Mouse (Mus musculus) cerebellum, adult 9-10 months (tissue): ENCODE measurements at regions not wholly inside any gene's neighbourhood (a gene's known extent, or its start where the extent isn't known, plus 50 kb on each side); places are given as distances from the start of the nearest gene placed in this dataset.

Experiments used
- DNase-seq: peaks from one replicate; pipeline ENCODE4 v3.0.0; 2022

GRCm38 (mm10) chr7:117127728-117128127 is 253.1 kb upstream of the Xylt1 start:
- DNase-seq, result no peak

GRCm38 (mm10) chr7:117134869-117135268 is 245.9 kb upstream of the Xylt1 start:
- no peak for DNase-seq

GRCm38 (mm10) chr7:117138681-117139080 is 242.1 kb upstream of the Xylt1 start:
- DNase-seq, result no peak

GRCm38 (mm10) chr7:117139245-117139970 is 241.4 kb upstream of the Xylt1 start:
- peak; percentile 6 for DNase-seq

- no peak for DNase-seq
Measured at GRCm38 (mm10) chr7:117139971-117140247, 240.9 kb upstream of the Xylt1 start.

- DNase-seq, result no peak
Measured at GRCm38 (mm10) chr7:117146809-117147208, 234.0 kb upstream of the Xylt1 start.

GRCm38 (mm10) chr7:117150355-117150754 is 230.4 kb upstream of the Xylt1 start:
- no peak for DNase-seq

GRCm38 (mm10) chr7:117153826-117154550 is 226.8 kb upstream of the Xylt1 start:
- no peak for DNase-seq

GRCm38 (mm10) chr7:117161193-117161908 is 219.4 kb upstream of the Xylt1 start:
- DNase-seq, result no peak

GRCm38 (mm10) chr7:117174811-117175422 is 205.9 kb upstream of the Xylt1 start:
- no peak for DNase-seq

- no peak for DNase-seq
Measured at GRCm38 (mm10) chr7:117184011-117184410, 196.8 kb upstream of the Xylt1 start.

- no peak for DNase-seq
Measured at GRCm38 (mm10) chr7:117185891-117186290, 194.9 kb upstream of the Xylt1 start.

- DNase-seq, result no peak
Measured at GRCm38 (mm10) chr7:117196611-117197010, 184.2 kb upstream of the Xylt1 start.

GRCm38 (mm10) chr7:117226294-117226693 is 154.5 kb upstream of the Xylt1 start:
- no peak for DNase-seq

- DNase-seq, result no peak
Measured at GRCm38 (mm10) chr7:117229619-117230018, 151.2 kb upstream of the Xylt1 start.

- no peak for DNase-seq
Measured at GRCm38 (mm10) chr7:117256819-117257218, 124.0 kb upstream of the Xylt1 start.

GRCm38 (mm10) chr7:117258557-117258956 is 122.2 kb upstream of the Xylt1 start:
- DNase-seq, result no peak

GRCm38 (mm10) chr7:117259151-117259550 is 121.6 kb upstream of the Xylt1 start:
- DNase-seq, result no peak

GRCm38 (mm10) chr7:117259674-117260294 is 121.0 kb upstream of the Xylt1 start:
- DNase-seq, result no peak

- no peak for DNase-seq
Measured at GRCm38 (mm10) chr7:117260596-117260995, 120.2 kb upstream of the Xylt1 start.

- DNase-seq, result no peak
Measured at GRCm38 (mm10) chr7:117263126-117263525, 117.7 kb upstream of the Xylt1 start.

GRCm38 (mm10) chr7:117264341-117264740 is 116.4 kb upstream of the Xylt1 start:
- DNase-seq, result no peak

- DNase-seq, result no peak
Measured at GRCm38 (mm10) chr7:117268096-117268495, 112.7 kb upstream of the Xylt1 start.
